Mouse (Mus musculus): ENCODE measurements around the gene Vmn2r124. TPM values are rescaled to one million over a fixed set of nuclear protein-coding genes. Genes with fewer than 3 reads are reported as not detected.
"Not testable (repeated sequence)": the region's sequence is repeated elsewhere in the genome, so short reads cannot be mapped to it uniquely, and the experiment has no call there.

The Vmn2r124 gene
- not detected in 2 replicates for polyA plus RNA-seq (2012; ENCODE audit: insufficient read depth, insufficient read length, missing spikeins)

- no peak within 1 kb of the TSS for H3K4me3 ChIP-seq (ENCODE audit: insufficient read depth, low read depth, low read length)
- no peaks in the 10 kb centered on the region for H3K4me1 ChIP-seq (ENCODE audit: control insufficient read depth, insufficient read depth, insufficient read length, low read length)
These were observed at the start of gene Vmn2r124 for GRCm38 (mm10) chr17:18049124-18049523. Gene Vmn2r124 (plus strand): TSS chr17:18049424.

GRCm38 (mm10) chr17:18004752-18005151 lies 44.5 kb upstream of the Vmn2r124 start:
- H3K4me3 ChIP-seq (ENCODE audit: insufficient read depth, low read depth, low read length) = no peak overlapping the region
- no peaks in the 10 kb centered on the region for H3K4me1 ChIP-seq (ENCODE audit: control insufficient read depth, insufficient read depth, insufficient read length, low read length)
- no peak overlapping the region for H3K27ac ChIP-seq (replicated peaks; ENCODE audit: low read depth, low read length)

More at GRCm38 (mm10) chr17:18049124-18049523, at the start of gene Vmn2r124:
- no peak within 1 kb of the TSS for H3K27ac ChIP-seq (replicated peaks; ENCODE audit: low read depth, low read length)

GRCm38 (mm10) chr17:18021433-18021832 lies 27.8 kb upstream of the Vmn2r124 start, which contains the start of gene Fpr-rs4:
Gene Fpr-rs4 (plus strand): TSS chr17:18021733.
- Histone ChIP-seq H3K4me1 (ENCODE audit: control insufficient read depth, insufficient read depth, insufficient read length, low read length) (no peaks in the 10 kb centered on the region), H3K27ac (replicated peaks; ENCODE audit: low read depth, low read length) (no peak within 1 kb of the TSS), H3K4me3 (ENCODE audit: insufficient read depth, low read depth, low read length) (no peak within 1 kb of the TSS)

- H3K27ac ChIP-seq (replicated peaks; ENCODE audit: low read depth, low read length); H3K4me1 ChIP-seq (ENCODE audit: control insufficient read depth, insufficient read depth, insufficient read length, low read length); H3K4me3 ChIP-seq (ENCODE audit: insufficient read depth, low read depth, low read length): not testable (repeated sequence)
These were observed 35.5 kb downstream of the Vmn2r124 start, which contains the start of gene Vmn2r91 for GRCm38 (mm10) chr17:18084716-18085115. Gene Vmn2r91 (plus strand): TSS chr17:18085016.

- H3K27ac ChIP-seq (replicated peaks; ENCODE audit: low read depth, low read length); H3K4me3 ChIP-seq (ENCODE audit: insufficient read depth, low read depth, low read length); H3K4me1 ChIP-seq (ENCODE audit: control insufficient read depth, insufficient read depth, insufficient read length, low read length): not testable (repeated sequence)
These were observed 46.4 kb downstream of the Vmn2r124 start for GRCm38 (mm10) chr17:18095626-18096025.

- H3K4me3 ChIP-seq (ENCODE audit: insufficient read depth, low read depth, low read length); H3K27ac ChIP-seq (replicated peaks; ENCODE audit: low read depth, low read length); H3K4me1 ChIP-seq (ENCODE audit: control insufficient read depth, insufficient read depth, insufficient read length, low read length): not testable (repeated sequence)
These were observed 53.0 kb downstream of the Vmn2r124 start for GRCm38 (mm10) chr17:18102265-18102664.

Other genes starting within 250 kb of the Vmn2r124 start
- gene Spaca6, start 222.3 kb upstream of the Vmn2r124 start, polyA plus RNA-seq (2012; ENCODE audit: insufficient read depth, insufficient read length, missing spikeins) = 19.4 and 20.7 TPM in 2 replicates
- gene Has1, start 194.2 kb upstream of the Vmn2r124 start, polyA plus RNA-seq (2012; ENCODE audit: insufficient read depth, insufficient read length, missing spikeins) = 1.5 TPM in 1 of 2 replicates, not detected in the other
- gene Fpr1, start 165.5 kb upstream of the Vmn2r124 start, polyA plus RNA-seq (2012; ENCODE audit: insufficient read depth, insufficient read length, missing spikeins) = 2.6 TPM in 1 of 2 replicates, not detected in the other
- 1.3 and 1.6 TPM in 2 replicates for gene Fpr2, start 161.6 kb upstream of the Vmn2r124 start, polyA plus RNA-seq (2012; ENCODE audit: insufficient read depth, insufficient read length, missing spikeins)
- gene Fpr3, start 161.6 kb upstream of the Vmn2r124 start, polyA plus RNA-seq (2012; ENCODE audit: insufficient read depth, insufficient read length, missing spikeins) = not detected in 2 replicates
- gene Fpr-rs4, start 27.7 kb upstream of the Vmn2r124 start, polyA plus RNA-seq (2012; ENCODE audit: insufficient read depth, insufficient read length, missing spikeins) = not detected in 2 replicates
- gene Vmn2r91, start 35.6 kb downstream of the Vmn2r124 start, polyA plus RNA-seq (2012; ENCODE audit: insufficient read depth, insufficient read length, missing spikeins) = not detected in 2 replicates
- not detected in 2 replicates for gene Vmn2r92, start 102.5 kb downstream of the Vmn2r124 start, polyA plus RNA-seq (2012; ENCODE audit: insufficient read depth, insufficient read length, missing spikeins)
- not detected in 2 replicates for gene Vmn2r94, start 228.3 kb downstream of the Vmn2r124 start, polyA plus RNA-seq (2012; ENCODE audit: insufficient read depth, insufficient read length, missing spikeins)
- not detected in 2 replicates for gene Vmn2r93, start 248.7 kb downstream of the Vmn2r124 start, polyA plus RNA-seq (2012; ENCODE audit: insufficient read depth, insufficient read length, missing spikeins)